Mouse (Mus musculus) layer of hippocampus, postnatal 10 days (tissue): ENCODE data around the gene Trmt2a. TPM values are rescaled to one million over a fixed set of nuclear protein-coding genes. Genes with fewer than 3 reads are reported as not detected.

Experiments used
- DNase-seq, 2 experiments: peaks; one replicate each; pipeline ENCODE4 v3.0.0; 2021; ENCODE audit warnings: low spot score in 2 of 2
- long read RNA-seq: library from polyadenylated mRNA; stranded (forward); transcript quantifications from one replicate; pipeline ENCODE4 v2.0.0, GENCODE M21; 2023
- total RNA-seq, 2 experiments: library from RNA; stranded (reverse); gene quantifications; 2 replicates each; pipeline ENCODE4 v1.2.3; 2021

Gene Trmt2a
- 10 to 100 TPM; 54.4 to 65.1 TPM for total RNA-seq
- long read RNA-seq, transcript Trmt2a-203 (12 exons, 2,367 nt), result major isoform, 15 of 44 reads
- long read RNA-seq, partial matches to known transcripts, result 4 of 44 reads
- long read RNA-seq, other reads (novel, unspliced or antisense), result 19 of 44 reads

GRCm38 (mm10) chr16:18248433-18249363 is at the start of gene Trmt2a, which contains the start of gene Ranbp1:
Gene Trmt2a, plus strand, starts transcription at chr16:18248679.
Gene Ranbp1, minus strand, starts transcription at chr16:18248732.
- DNase-seq, result peak; percentile 99 to 100

- DNase-seq, result no peak
These were observed 48.4 kb upstream of the Trmt2a start for GRCm38 (mm10) chr16:18200062-18200461.

GRCm38 (mm10) chr16:18201620-18202019 is 46.9 kb upstream of the Trmt2a start:
- DNase-seq, result no peak

GRCm38 (mm10) chr16:18202061-18202460 is 46.4 kb upstream of the Trmt2a start:
- DNase-seq, result no peak

- DNase-seq, result no peak
These were observed 44.9 kb upstream of the Trmt2a start for GRCm38 (mm10) chr16:18203430-18204091.

GRCm38 (mm10) chr16:18210701-18211416 is 37.6 kb upstream of the Trmt2a start:
- peak; percentile 82 to 83 for DNase-seq

- peak; percentile 98 to 99 for DNase-seq
These were observed 36.9 kb upstream of the Trmt2a start for GRCm38 (mm10) chr16:18211417-18212171.

- DNase-seq, result peak; percentile 72 to 75
These were observed 34.8 kb upstream of the Trmt2a start for GRCm38 (mm10) chr16:18213689-18214088.

GRCm38 (mm10) chr16:18214858-18215257 is 33.6 kb upstream of the Trmt2a start:
- DNase-seq, result no peak

GRCm38 (mm10) chr16:18217579-18217978 is 30.9 kb upstream of the Trmt2a start, which contains the start of gene Ccdc188:
Gene Ccdc188, plus strand, starts transcription at chr16:18217879.
- DNase-seq, result no peak

- no peak for DNase-seq
These were observed 29.9 kb upstream of the Trmt2a start for GRCm38 (mm10) chr16:18218580-18218996.

GRCm38 (mm10) chr16:18220001-18220400 is 28.5 kb upstream of the Trmt2a start:
- DNase-seq, result peak in 1 of 2 experiments; percentile 46

- DNase-seq, result no peak
These were observed 27.5 kb upstream of the Trmt2a start for GRCm38 (mm10) chr16:18220856-18221542.

GRCm38 (mm10) chr16:18221543-18221898 is 27.0 kb upstream of the Trmt2a start:
- no peak for DNase-seq

GRCm38 (mm10) chr16:18222188-18222587 is 26.3 kb upstream of the Trmt2a start:
- no peak for DNase-seq

GRCm38 (mm10) chr16:18227187-18227586 is 21.3 kb upstream of the Trmt2a start:
- peak in 1 of 2 experiments; percentile 23 for DNase-seq

- no peak for DNase-seq
These were observed 20.5 kb upstream of the Trmt2a start for GRCm38 (mm10) chr16:18227897-18228422.

GRCm38 (mm10) chr16:18228856-18229255 is 19.6 kb upstream of the Trmt2a start:
- DNase-seq, result peak in 1 of 2 experiments; percentile 19

GRCm38 (mm10) chr16:18229622-18230021 is 18.9 kb upstream of the Trmt2a start:
- DNase-seq, result peak; percentile 66 to 72
